Mouse (Mus musculus) heart, adult 2 months (tissue): ENCODE results near the gene Hdac4. TPM values are rescaled to one million over a fixed set of nuclear protein-coding genes. Genes with fewer than 3 reads are reported as not detected.

Experiments used
- DNase-seq, 2 experiments: peaks; one replicate each; pipeline ENCODE4 v3.0.0; 2021
- H3K27ac ChIP-seq: fragments of 200-600 bp; 2 replicates; pipeline ENCODE4 v1.8.1; 2022
- H3K27me3 ChIP-seq: fragments of 200-500 bp; 2 replicates; pipeline ENCODE4 v1.6.1; 2012; ENCODE audit warnings: mild to moderate bottlenecking, low read length, inconsistent platforms, mixed read lengths; ENCODE audit not compliant: control insufficient read depth, insufficient read depth
- H3K36me3 ChIP-seq: fragments of 200-500 bp; 2 replicates; pipeline ENCODE4 v1.6.1; 2012; ENCODE audit warnings: low read length, inconsistent platforms; ENCODE audit not compliant: control insufficient read depth, insufficient read depth
- H3K4me1 ChIP-seq: fragments of 200-500 bp; 2 replicates; pipeline ENCODE4 v1.6.1; 2011; ENCODE audit warnings: low read length; ENCODE audit not compliant: control insufficient read depth, insufficient read depth
- H3K4me3 ChIP-seq: fragments of 200-600 bp; 2 replicates; pipeline ENCODE4 v1.8.1; 2022
- H3K79me2 ChIP-seq: fragments of 200-500 bp; replicated peaks from 2 replicates; pipeline ENCODE4 v1.6.1; 2012; ENCODE audit warnings: mild to moderate bottlenecking, inconsistent platforms, low read length, moderate library complexity, mixed read lengths; ENCODE audit not compliant: control insufficient read depth, insufficient read depth
- H3K9ac ChIP-seq: fragments of 200-500 bp; 2 replicates; pipeline ENCODE4 v1.6.1; 2012; ENCODE audit warnings: low read depth, mild to moderate bottlenecking, control low read depth, inconsistent platforms, low read length, mixed read lengths
- CTCF ChIP-seq: fragments of 200-600 bp; IDR thresholded peaks from 2 replicates; pipeline ENCODE4 v1.8.1; 2022; ENCODE audit warnings: antibody characterized with exemption, mild to moderate bottlenecking, moderate library complexity
- EP300 ChIP-seq: fragments of 200-500 bp; IDR thresholded peaks from 2 replicates; pipeline ENCODE4 v1.6.1; 2011; ENCODE audit warnings: low read depth, low read length, control low read depth; ENCODE audit not compliant: insufficient read depth
- POLR2A ChIP-seq: fragments of 200-500 bp; IDR thresholded peaks from 2 replicates; pipeline ENCODE4 v1.6.1; 2011; ENCODE audit warnings: mild to moderate bottlenecking, low read depth, low read length, control low read depth; ENCODE audit not compliant: insufficient read depth
- WGBS: fragments of 180-500 bp; shearing (Covaris S2); methylation state at CpG from one replicate; pipeline ENCODE4 v1.1.7; 2018; 5-methylcytosine and 5-hydroxymethylcytosine counted together
- intact Hi-C: fragments of 180-260 bp; cut with DNase I; formaldehyde crosslinking; loops from one replicate; pipeline ENCODE4 v1.15.1; 2025
- polyA plus RNA-seq: library from polyadenylated mRNA; depleted of rRNA; stranded (reverse); fragments of >200 nt; gene quantifications from 2 replicates; pipeline ENCODE4 v1.2.3, GENCODE M21; 2012
- total RNA-seq, 2 experiments: library from RNA; stranded (reverse); gene quantifications; 2 replicates each; pipeline ENCODE4 v1.2.3; 2021

The Hdac4 gene
- total and polyA plus RNA-seq, 3 experiments = 15.6 to 45.1 (median 41.3) TPM

GRCm38 (mm10) chr1:91915961-91916360 is 279.5 kb downstream of the Hdac4 start:
- Histone ChIP-seq H3K27me3 (no peaks in the 10 kb centered on the region), H3K9ac (no peak overlapping the region), H3K4me1 (peaks cover 7% of the 10 kb centered on the region), H3K79me2 (no peaks in the 10 kb centered on the region), H3K4me3 (no peak overlapping the region), H3K36me3 (no peaks in the 10 kb centered on the region), H3K27ac (no peak overlapping the region)
- no peak for TF ChIP-seq EP300
- TF ChIP-seq CTCF = no peak
- TF ChIP-seq POLR2A = no peak
- DNase-seq = no peak
- intact Hi-C loops = loop anchor here (2.0 kb wide), 1 partner anchor 21 kb away; no protein-coding TSS in a partner anchor
- WGBS = 74% methylated on average over 5 of the region's 5 CpGs

GRCm38 (mm10) chr1:91914648-91915047 is 280.9 kb downstream of the Hdac4 start:
- Histone ChIP-seq H3K79me2 (no peaks in the 10 kb centered on the region), H3K4me1 (peaks cover 2% of the 10 kb centered on the region), H3K27ac (no peak overlapping the region), H3K27me3 (no peaks in the 10 kb centered on the region), H3K9ac (no peak overlapping the region), H3K36me3 (no peaks in the 10 kb centered on the region), H3K4me3 (no peak overlapping the region)
- no peak for DNase-seq
- intact Hi-C loops = no loop called here
- no peak for TF ChIP-seq CTCF
- TF ChIP-seq EP300 = no peak
- no peak for TF ChIP-seq POLR2A
- WGBS = 43% methylated on average over 3 of the region's 3 CpGs

- TF ChIP-seq EP300 (no peak), POLR2A (no peak), CTCF (peak; percentile 82)
- peak; percentile 46 to 73 for DNase-seq
- intact Hi-C loops = loop anchor here (1.0 to 2.0 kb wide), 2 partner anchors 29 to 55 kb away; no protein-coding TSS in a partner anchor
- no peaks in the 10 kb centered on the region for H3K36me3 ChIP-seq
- peaks cover 1% of the 10 kb centered on the region for H3K4me1 ChIP-seq
- no peaks in the 10 kb centered on the region for H3K27me3 ChIP-seq
- H3K79me2 ChIP-seq = no peaks in the 10 kb centered on the region
- no peak overlapping the region for H3K27ac ChIP-seq
- H3K9ac ChIP-seq = no peak overlapping the region
- H3K4me3 ChIP-seq = no peak overlapping the region
- WGBS = 51% methylated on average over 6 of the region's 6 CpGs
These were observed 281.6 kb downstream of the Hdac4 start for GRCm38 (mm10) chr1:91913850-91914249.

GRCm38 (mm10) chr1:91912227-91913119 is 283.0 kb downstream of the Hdac4 start:
- H3K27ac ChIP-seq = no peak overlapping the region

GRCm38 (mm10) chr1:91905268-91905667 is 290.2 kb downstream of the Hdac4 start:
- Histone ChIP-seq H3K4me3 (no peak overlapping the region), H3K27me3 (no peaks in the 10 kb centered on the region), H3K79me2 (no peaks in the 10 kb centered on the region), H3K36me3 (no peaks in the 10 kb centered on the region), H3K27ac (no peak overlapping the region), H3K9ac (no peak overlapping the region), H3K4me1 (no peaks in the 10 kb centered on the region)
- no peak for DNase-seq
- 78% methylated on average over 6 of the region's 6 CpGs for WGBS
- intact Hi-C loops = no loop called here
- TF ChIP-seq POLR2A (no peak), CTCF (no peak), EP300 (no peak)

More at GRCm38 (mm10) chr1:91912227-91913119, 283.0 kb downstream of the Hdac4 start:
- WGBS = 63% methylated on average over 10 of the region's 10 CpGs
- H3K27me3 ChIP-seq = no peaks in the 10 kb centered on the region
- no peak overlapping the region for H3K9ac ChIP-seq
- TF ChIP-seq CTCF (no peak), EP300 (no peak), POLR2A (no peak)
- DNase-seq = peak; percentile 47 to 48
- intact Hi-C loops = loop anchor here (1.0 to 2.0 kb wide), 2 partner anchors 30 to 57 kb away; no protein-coding TSS in a partner anchor
- H3K36me3 ChIP-seq = no peaks in the 10 kb centered on the region
- H3K4me1 ChIP-seq = peaks cover 1% of the 10 kb centered on the region
- H3K79me2 ChIP-seq = no peaks in the 10 kb centered on the region
- no peak overlapping the region for H3K4me3 ChIP-seq
